Mouse (Mus musculus): ENCODE results near the gene Olfr418.
"Not testable (repeated sequence)": the region's sequence is repeated elsewhere in the genome, so short reads cannot be mapped to it uniquely, and the experiment has no call there.

Olfr418 gene

DNA sequence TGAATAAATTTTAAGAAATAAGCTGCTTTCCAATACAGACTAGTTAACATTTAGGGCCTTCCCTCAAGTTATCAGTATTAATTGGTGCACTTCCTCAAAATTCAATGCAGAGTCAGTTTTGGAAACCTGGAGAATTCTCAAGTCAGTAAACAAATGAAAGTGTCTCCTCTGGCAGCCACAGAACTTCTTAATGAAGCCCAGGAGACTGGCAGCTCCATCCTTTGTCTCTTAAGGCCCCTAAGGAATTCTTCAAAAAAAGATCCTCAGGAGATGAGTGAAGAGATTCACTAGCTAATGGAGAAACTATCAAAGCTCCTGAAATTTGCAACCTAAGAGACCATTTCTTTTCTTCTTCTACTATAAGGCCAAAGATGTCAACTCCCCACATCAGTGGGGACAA is at the start of gene Olfr418:
Olfr418 (plus strand) TSS at position 301 of the 400 bp plus-strand sequence.
- DNase-seq (ENCODE audit: low spot score): no peak

DNA sequence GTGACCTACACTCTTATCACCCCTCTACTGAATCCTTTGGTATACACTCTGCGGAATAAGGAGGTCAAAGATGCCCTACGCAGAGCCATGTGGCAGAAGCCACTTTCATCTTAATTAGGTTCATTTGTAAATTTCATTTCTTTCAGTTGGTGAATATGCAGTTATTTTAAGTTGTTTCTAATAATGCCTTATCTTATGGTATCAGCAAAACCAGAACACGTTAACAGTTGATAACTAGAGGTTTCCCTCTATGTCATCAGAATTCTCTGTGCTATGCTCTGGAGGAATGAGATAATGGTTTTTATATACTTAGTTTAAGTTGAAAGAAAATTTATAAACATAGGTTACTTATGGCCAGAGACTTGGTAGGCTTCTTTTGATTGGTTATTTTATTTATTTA is 49.3 kb upstream of the Olfr418 start:
- no peak for DNase-seq (ENCODE audit: low spot score)

DNA sequence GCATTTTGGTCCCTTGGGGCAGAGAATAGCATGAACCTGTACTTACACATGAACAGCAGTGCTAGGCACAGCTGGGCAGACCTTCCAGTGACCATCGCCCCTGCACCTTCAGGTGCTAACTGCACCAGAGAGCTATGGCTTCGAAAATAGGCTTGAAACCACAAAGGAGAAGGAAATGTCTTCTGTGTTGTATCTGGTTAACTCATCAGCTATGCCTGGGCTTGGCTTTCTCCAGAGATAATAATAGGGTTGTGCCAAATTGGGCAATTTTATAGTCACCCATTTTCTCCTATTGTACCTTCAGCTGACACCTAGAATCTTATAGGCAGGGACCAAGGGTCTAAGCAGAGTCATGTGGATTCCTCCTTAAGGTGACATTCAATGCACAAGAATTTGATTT is 38.7 kb upstream of the Olfr418 start, which contains the start of gene Fcer1a:
Fcer1a (minus strand) TSS at position 134 of the 400 bp plus-strand sequence.
- DNase-seq (ENCODE audit: low spot score): no peak

- DNase-seq (ENCODE audit: low spot score): not testable (repeated sequence)
Measured at GRCm38 (mm10) chr1:173237004-173237403, 28.8 kb upstream of the Olfr418 start.

DNA sequence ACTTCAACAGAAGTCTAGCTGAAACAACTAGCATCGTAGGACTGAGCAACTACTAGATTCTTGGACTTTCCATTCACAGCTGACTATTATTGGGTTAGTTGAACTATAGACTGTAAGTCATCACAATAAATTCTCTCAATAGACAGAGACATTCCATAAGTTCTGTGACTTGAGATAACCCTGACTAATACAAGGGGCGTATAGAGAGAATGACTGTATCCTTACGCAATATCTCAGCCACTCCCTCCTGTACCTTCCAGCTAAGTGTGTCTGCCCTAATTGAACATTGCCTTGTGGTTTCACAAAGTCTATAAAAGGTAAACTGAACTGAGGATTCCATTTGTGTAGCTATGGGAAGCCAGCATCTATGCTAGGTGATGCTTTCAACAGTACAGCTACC is 15.9 kb upstream of the Olfr418 start:
- no peak for DNase-seq (ENCODE audit: low spot score)

- no peak for DNase-seq (ENCODE audit: low spot score)
Measured at GRCm38 (mm10) chr1:173277677-173278076, 11.9 kb downstream of the Olfr418 start, which contains the start of gene Mptx2. Gene Mptx2, minus strand, starts transcription at chr1:173277777.

GRCm38 (mm10) chr1:173302795-173303194 is 37.0 kb downstream of the Olfr418 start:
- DNase-seq (ENCODE audit: low spot score): not testable (repeated sequence)

DNA sequence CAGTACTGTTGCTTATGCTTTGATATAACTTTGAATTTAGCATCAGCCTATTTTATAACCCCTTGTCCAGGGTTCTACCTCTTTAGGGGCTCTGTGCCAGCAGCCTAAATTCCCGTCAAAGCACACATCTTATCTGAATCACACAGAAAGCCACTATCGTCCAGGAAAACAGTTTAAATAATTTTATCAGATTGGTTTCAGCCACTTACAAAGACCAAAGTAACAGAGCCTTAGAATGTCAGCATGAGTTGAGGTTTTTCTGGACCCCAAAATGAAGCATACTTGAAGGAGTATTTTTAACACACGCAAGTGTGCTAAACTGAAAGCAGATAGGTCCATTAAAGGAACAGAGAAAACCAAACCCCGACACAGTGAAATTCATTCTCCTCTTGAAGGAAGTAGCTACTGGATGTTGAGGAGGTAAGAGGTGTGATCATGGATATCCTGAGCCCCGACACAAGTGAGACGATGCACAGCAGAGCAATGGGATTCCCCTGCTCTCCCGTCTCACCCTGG is 47.8 kb downstream of the Olfr418 start:
- DNase-seq (ENCODE audit: low spot score): not testable (repeated sequence)

GRCm38 (mm10) chr1:173315725-173316124 is 49.9 kb downstream of the Olfr418 start:
- DNase-seq (ENCODE audit: low spot score): no peak

- DNase-seq (ENCODE audit: low spot score): no peak
Measured at GRCm38 (mm10) chr1:173317925-173318477, 52.2 kb downstream of the Olfr418 start.

DNA sequence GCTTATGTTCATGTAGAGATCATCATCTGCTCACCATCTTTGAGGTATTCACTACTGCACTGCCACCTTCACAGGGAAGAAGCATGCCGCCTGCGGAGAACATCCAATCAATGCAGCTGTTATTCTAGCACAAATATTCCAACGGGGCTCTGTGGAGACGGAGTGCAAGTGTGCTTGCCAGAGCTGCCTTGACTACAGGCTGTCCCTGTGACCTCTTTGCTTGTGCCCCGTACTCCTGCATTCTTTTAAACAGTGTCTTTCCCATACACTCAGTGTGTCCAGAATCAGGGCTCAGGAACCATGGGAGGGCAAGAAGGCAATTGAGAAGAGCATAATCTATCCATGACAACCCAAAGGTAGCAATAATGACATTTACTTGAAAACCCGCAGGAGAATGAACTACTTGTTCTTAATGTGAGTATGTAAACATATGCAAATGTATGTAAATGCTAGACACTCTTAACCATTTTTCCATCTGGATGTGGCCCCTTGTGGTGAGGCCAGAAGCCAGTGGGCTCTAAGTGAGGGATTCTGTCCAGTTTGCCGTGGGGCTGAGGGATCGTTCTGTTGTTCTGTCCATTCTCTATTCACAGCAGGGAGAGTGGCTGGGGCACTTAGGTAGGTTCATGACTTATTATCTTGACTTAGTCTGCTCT is 55.9 kb downstream of the Olfr418 start:
- no peak for DNase-seq (ENCODE audit: low spot score)

GRCm38 (mm10) chr1:173322249-173322627 is 56.4 kb downstream of the Olfr418 start:
- no peak for DNase-seq (ENCODE audit: low spot score)
